Mouse (Mus musculus) induced T-regulatory cell, adult 2 months (primary cell): ENCODE data around the gene Zfp292.
A peak's percentile ranks its signal among the peaks of the same experiment; 100 is the strongest.

Experiments
- DNase-seq: peaks from one replicate; pipeline ENCODE4 v3.0.0-alpha.2; 2012; ENCODE audit warnings: low read depth

The Zfp292 gene

GRCm38 (mm10) chr4:34797294-34797983 lies 85.3 kb downstream of the Zfp292 start:
- DNase-seq = no peak

DNA sequence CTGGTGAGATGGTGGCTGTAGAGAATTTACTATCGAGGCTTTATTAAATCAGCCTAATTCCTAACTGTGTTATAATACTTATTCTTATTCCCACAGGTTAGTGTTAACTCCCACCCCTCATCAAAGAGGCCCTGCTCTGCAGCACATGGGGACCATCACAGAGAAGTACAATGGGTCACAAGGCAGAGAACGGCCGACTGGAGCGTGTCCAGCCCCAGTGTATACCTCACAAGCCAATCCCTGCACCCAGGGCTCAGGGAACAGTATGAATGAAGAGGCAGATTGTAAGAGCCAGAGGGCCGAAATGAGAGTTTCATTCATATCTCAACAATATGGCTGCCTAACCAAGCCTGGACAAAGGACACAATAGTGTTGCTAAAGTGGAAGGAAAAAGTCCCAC lies 86.5 kb downstream of the Zfp292 start:
- no peak for DNase-seq

DNA sequence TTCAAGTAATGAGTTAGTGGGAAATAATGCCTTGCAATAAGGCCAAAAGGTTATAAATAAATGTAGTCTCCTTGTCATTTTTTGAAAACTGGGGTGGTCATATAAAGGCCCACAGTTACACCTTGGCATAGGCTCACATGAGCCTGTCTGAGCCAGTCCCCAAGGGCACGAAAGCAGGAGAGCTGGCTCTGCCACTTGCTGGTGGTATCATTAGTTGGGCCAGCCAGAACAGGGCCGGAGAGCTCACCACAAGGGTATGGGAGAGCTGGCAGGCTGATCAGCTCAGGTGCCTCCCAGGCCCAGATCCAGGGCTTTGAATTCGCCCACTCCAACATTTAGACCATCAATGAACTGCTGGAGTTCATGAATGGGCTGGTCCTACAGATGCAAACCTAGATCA lies 96.3 kb downstream of the Zfp292 start:
- DNase-seq = no peak

- DNase-seq = no peak
Observed at GRCm38 (mm10) chr4:34785646-34786045, 97.1 kb downstream of the Zfp292 start.

DNA sequence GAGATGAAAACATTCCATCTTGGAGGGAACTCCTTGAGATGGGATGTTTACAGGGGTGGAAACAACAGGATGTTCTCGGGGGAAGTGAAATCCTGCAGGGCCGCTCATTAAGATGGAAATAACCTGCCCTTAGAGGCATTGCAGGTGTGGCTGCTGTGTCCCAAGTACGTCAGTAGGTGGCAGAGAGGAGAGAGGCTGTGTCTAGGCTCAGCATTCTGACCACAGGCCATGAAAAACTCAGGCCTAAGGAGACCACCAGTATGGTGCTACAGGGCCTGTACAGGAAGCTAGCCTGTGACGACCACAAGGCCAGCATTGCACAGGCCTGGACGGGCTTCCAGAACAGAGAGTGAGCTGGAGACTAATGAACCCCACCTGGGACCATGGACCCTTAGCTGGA lies 97.9 kb downstream of the Zfp292 start:
- peak; percentile 32 for DNase-seq

DNA sequence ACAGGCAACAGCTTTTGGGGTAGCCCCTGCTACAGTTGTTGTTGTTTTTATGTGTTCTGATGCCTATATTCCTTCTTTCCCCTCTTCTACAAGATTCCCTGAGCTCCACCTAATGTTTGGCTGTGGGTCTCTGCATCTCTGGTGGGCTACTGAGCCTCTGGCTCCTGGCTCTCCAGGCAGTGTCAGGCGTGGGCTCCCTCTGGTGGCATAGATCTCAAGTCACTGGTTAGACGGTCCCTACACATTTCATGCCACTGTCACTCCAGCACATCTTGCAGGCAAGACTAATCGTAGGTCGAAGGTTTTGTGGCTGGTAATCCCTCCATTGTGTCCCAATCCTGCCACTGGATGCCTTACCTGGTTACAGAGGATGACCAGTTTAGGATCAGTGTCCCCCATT lies 100.0 kb downstream of the Zfp292 start:
- peak; percentile 47 for DNase-seq

DNA sequence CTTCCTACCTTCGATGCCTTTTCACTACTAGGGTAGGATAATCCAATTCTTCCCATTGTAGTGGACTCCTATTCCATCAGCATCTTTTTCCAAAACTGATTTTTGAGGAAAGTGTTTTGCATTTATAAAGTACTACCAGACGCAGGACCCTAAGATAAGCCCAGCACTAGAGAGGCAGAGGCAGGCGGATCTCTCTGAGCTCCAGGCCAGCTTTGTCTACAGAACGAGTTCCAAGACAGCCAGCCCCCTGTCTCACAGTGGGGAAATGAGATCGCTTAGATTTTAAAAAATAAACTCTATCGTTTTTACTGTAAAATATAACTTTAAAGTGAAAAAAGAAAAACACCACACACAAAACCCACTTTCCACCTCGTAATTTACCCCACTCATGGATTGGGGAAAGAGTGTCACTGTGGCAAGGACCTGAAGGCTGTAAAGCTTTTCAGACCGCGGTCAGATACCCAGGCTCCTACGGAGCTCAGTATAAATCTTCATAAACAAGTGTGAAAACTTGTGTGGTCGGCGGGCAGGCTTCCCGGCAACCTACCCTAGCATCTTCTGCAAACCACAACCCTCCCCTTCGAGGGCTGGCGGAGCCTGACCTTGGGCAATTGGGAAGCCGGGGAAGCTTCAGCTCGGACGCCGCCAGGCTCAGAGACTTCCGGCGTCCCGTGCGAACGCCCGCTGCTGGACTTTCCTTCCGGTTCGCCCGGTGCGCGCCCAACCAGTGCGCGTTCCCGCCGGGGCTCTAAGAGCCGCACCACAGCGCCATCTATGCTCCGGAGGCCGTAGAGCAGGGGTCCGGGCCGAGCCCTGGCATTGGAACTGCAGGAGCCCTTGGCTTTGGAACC lies 104.9 kb downstream of the Zfp292 start, which contains the start of gene Smim8:
Smim8 (minus strand) TSS at position 747 of the 851 bp plus-strand sequence.
- DNase-seq = peak; percentile 96

DNA sequence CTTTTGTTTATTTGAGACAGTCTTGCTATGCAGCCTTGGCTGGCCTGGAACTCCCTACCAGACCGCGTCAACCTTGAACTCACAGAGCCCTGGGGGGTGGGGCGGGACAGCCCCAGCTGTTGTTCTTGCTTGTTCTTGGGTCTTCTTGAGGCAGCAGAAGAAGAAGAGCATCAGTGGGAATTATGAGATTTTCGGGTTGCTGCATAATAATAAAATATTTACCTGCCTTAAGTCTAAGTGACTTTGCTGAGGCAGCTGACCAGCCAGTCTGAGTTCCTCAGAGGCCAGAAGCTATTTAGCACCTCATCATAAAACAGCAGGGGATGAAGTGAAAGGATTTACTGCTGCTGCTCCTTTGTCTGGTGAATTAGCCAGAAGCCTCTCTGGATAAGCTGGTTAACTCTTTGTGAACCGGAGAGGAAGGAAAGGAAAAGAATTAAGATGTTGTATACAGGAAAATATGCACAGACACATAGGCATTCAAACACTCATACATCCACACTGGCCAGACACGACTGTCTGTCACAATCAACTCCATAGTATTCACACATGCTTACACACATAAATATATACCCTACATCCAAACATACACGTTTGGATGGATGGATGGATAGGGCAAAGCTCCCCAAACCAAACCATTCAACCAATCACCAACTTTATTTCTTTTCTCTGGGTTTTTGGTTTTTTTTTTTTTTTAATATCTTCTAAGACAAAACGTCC lies 110.9 kb downstream of the Zfp292 start:
- DNase-seq = no peak

GRCm38 (mm10) chr4:34756163-34756562 lies 126.6 kb downstream of the Zfp292 start, which contains the start of gene Gm136:
Gm136 (minus strand) TSS chr4:34756263.
- DNase-seq = no peak
